Mouse (Mus musculus) limb, embryonic 11.5 days (tissue): ENCODE measurements around the gene Arhgap9. TPM values are rescaled to one million over a fixed set of nuclear protein-coding genes. Genes with fewer than 3 reads are reported as not detected.

Experiments
- ATAC-seq: fragments of 200-750 bp; cut with Nextera tagmentation; 2 replicates; pipeline ENCODE4 v1.8.0; 2017; ENCODE audit warnings: low read depth; ENCODE audit not compliant: insufficient number of reproducible peaks, low FRiP score, low TSS enrichment
- DNase-seq: peaks from one replicate; pipeline ENCODE4 v3.0.0-alpha.2; 2015; ENCODE audit warnings: low spot score
- H3K27ac ChIP-seq: fragments of 300-500 bp; sonication (generic); replicated peaks from 2 replicates; pipeline ENCODE4 v1.5.1; 2014; ENCODE audit warnings: low read depth, mild to moderate bottlenecking, low read length
- H3K27me3 ChIP-seq: fragments of 300-500 bp; sonication (generic); 2 replicates; pipeline ENCODE4 v1.6.1; 2014; ENCODE audit warnings: mild to moderate bottlenecking, low read length, mixed read lengths; ENCODE audit not compliant: control insufficient read depth, insufficient read depth
- H3K36me3 ChIP-seq: fragments of 300-500 bp; sonication (generic); 2 replicates; pipeline ENCODE4 v1.6.1; 2014; ENCODE audit warnings: mild to moderate bottlenecking, low read length, moderate library complexity, mixed read lengths; ENCODE audit not compliant: control insufficient read depth, insufficient read depth
- H3K4me1 ChIP-seq: fragments of 300-500 bp; sonication (generic); 2 replicates; pipeline ENCODE4 v1.6.1; 2014; ENCODE audit warnings: low read length, mixed read lengths; ENCODE audit not compliant: control insufficient read depth, insufficient read depth
- H3K4me2 ChIP-seq: fragments of 300-500 bp; sonication (generic); 2 replicates; pipeline ENCODE4 v1.6.1; 2014; ENCODE audit warnings: low read depth, mild to moderate bottlenecking, moderate library complexity; ENCODE audit not compliant: severe bottlenecking
- H3K4me3 ChIP-seq: fragments of 300-500 bp; sonication (generic); 2 replicates; pipeline ENCODE4 v1.5.1; 2014; ENCODE audit warnings: low read depth, low read length
- H3K9ac ChIP-seq: fragments of 300-500 bp; sonication (generic); 2 replicates; pipeline ENCODE4 v1.6.1; 2014; ENCODE audit warnings: mild to moderate bottlenecking, low read length
- H3K9me3 ChIP-seq: fragments of 300-500 bp; sonication (generic); 2 replicates; pipeline ENCODE4 v1.6.1; 2016; ENCODE audit warnings: low read length; ENCODE audit not compliant: control insufficient read depth
- WGBS: fragments of 180-500 bp; shearing (Covaris S2); extraction: QIAGEN DNeasy Blood & Tissue Kit; methylation state at CpG from one replicate; pipeline ENCODE4 v1.1.7; 2014; 5-methylcytosine and 5-hydroxymethylcytosine counted together
- polyA plus RNA-seq: library from polyadenylated mRNA; unstranded; fragments of >200 nt; fragmentation: Nextera tagmentation; extraction: Ambion mirVana; gene quantifications from 2 replicates; pipeline ENCODE4 v1.2.1, GENCODE M21; 2014

Gene Arhgap9
- polyA plus RNA-seq, 1 experiment from 2014 or later = 5.3 TPM

DNA sequence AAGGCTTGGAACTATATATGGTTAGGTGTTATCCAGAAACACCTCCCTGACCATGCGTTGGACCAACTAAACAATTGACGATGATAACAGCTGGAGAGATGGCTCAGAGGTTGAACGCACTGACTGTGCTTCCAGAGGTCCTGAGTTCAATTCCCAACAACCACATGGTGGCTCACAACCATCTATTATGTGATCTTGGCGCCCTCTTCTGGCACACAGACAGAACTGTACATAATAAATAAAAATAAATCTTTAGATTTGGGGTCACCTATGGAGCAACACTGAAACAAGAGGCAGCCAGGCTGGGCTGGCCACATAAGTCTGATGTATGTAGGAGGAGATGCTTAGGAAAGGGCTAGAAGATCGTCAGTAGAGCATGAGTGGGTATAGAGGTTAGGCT, 11.4 kb downstream of the Arhgap9 start:
- no peaks in the 10 kb centered on the region for H3K4me1 ChIP-seq
- H3K36me3 ChIP-seq = peaks cover 5% of the 10 kb centered on the region; the same call in 1 of the 2 replicates
- H3K4me3 ChIP-seq = no peak overlapping the region
- ATAC-seq (no peak), DNase-seq (no peak)
- 70% methylated on average over 5 of the region's 5 CpGs for WGBS
- H3K9ac ChIP-seq = no peak overlapping the region
- H3K27ac ChIP-seq = no peak overlapping the region
- no peak overlapping the region for H3K4me2 ChIP-seq
- H3K9me3 ChIP-seq = no peaks in the 10 kb centered on the region
- no peaks in the 10 kb centered on the region for H3K27me3 ChIP-seq

DNA sequence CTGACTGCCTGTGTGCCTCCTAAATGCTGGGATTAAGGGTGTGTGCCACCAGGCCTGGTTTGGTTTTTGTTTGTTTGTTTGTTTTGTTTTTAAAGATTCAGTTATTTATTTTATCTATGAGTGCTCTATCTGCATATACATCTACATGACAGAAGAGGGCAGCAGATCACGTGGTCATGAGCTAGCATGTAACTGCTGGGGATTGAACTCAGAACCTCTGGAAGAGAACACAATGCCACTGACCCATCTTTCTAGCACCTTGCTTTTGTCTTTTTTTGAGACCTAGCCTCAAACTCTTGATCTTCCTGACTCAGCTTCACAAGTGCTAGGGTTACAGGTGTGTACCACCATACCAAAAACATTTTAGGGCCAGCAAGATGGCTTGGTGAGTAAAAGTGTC, 13.5 kb downstream of the Arhgap9 start:
- Histone ChIP-seq H3K4me3 (no peak overlapping the region), H3K27ac (no peak overlapping the region), H3K4me1 (0 out of 2 replicates have a peak, but pooled peaks cover 3% of the 10 kb centered on the region), H3K27me3 (0 out of 2 replicates have a peak, but pooled peaks cover under 1% of the 10 kb centered on the region), H3K9me3 (no peaks in the 10 kb centered on the region), H3K4me2 (no peak overlapping the region), H3K36me3 (0 out of 2 replicates have a peak, but pooled peaks cover 5% of the 10 kb centered on the region), H3K9ac (no peak overlapping the region)
- ATAC-seq (no peak), DNase-seq (no peak)
- WGBS = 68% methylated on average over 1 of the region's 1 CpGs

DNA sequence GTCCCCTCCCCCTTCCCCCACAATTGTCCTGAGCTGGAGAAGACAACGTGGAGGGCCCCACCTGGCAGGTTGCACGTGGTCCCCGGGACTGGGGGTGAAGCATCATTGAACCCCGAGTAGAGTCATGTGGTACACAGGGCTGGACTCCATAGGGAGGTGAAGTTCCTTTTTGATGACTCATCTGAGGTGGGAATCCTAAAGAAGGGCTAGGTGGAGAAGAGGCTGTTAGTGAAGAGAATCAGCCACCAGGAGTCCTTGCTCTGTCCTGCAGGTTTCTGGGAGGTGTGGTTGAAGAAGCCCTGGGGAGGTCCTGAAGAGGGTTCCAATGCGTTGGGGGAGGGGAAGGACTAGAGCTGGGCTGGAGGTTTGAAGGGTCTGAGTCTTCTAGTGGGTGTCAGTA, 15.2 kb downstream of the Arhgap9 start:
- Histone ChIP-seq H3K4me3 (no peak overlapping the region), H3K4me2 (no peak overlapping the region), H3K36me3 (0 out of 2 replicates have a peak, but pooled peaks cover 5% of the 10 kb centered on the region), H3K9me3 (no peaks in the 10 kb centered on the region), H3K27ac (no peak overlapping the region), H3K27me3 (0 out of 2 replicates have a peak, but pooled peaks cover 2% of the 10 kb centered on the region), H3K4me1 (0 out of 2 replicates have a peak, but pooled peaks cover 3% of the 10 kb centered on the region), H3K9ac (no peak overlapping the region)
- 67% methylated on average over 5 of the region's 5 CpGs for WGBS
- ATAC-seq (no peak), DNase-seq (no peak)

DNA sequence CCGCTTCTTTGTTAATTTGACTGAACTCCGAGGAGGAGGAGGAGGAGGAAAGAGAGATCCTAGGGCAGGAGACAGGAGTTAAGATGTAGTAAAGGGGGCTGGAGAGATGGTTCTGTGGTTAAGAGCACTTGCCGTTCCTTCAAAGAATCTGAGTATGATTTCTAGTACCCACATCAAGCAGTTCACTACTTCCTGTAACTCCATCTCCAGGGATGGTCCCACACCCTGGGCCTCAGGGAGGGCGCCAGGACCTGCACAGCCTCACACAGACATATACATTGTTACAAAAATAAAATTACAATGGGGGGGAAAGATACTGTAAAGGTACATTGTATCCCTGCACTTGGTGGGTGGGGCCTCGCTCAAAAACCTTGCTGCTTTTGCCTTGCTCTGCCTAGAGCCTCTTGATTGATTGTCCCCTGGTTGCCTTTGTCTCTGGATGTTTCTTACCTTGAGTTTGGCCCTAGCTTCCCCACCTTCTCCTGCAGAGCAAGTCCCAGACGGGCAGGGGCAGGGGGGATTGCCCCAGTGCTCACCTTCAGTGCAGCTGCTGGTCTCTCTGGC, 15.9 kb downstream of the Arhgap9 start:
- Histone ChIP-seq H3K36me3 (0 out of 2 replicates have a peak, but pooled peaks cover 2% of the 10 kb centered on the region), H3K4me3 (no peak overlapping the region)
- ATAC-seq = no peak

DNA sequence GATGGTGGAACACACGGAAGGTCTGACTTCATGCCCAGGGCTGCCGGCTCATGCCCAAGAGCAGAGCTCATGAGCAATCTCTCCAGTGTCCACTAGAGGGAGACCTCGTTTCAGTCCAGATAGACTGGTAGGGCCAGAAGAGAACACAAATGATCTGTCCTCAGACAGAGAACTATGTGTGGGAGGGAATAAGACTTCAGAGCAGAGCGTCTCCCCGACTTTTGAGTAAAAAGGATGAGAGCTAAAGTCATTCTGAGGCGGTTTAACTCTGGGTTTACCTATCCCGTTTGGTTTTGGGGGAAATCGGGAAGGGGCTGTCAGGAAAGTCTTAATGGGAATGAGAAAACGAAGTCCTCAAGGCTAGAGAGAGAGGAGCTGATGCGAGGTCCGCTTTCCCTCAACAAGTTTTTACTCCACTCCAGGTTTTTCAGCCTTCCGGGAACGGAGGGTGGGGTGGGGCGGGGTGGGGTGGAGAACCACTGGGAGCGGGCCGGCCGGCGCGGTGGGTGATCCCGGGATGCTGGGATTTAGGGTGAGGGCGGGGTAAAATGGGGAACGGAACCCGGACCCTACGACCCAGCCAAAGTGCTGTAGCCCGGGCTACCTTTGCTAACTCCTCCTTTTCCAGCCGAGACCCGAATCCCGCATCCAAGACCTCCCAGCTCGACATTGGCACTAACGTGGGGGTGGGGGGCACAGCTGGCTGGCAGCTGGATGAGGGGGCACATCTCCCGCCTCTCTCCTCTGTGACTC, 17.3 kb downstream of the Arhgap9 start:
- Histone ChIP-seq H3K9me3 (no peaks in the 10 kb centered on the region), H3K36me3 (0 out of 2 replicates have a peak, but pooled peaks cover 2% of the 10 kb centered on the region), H3K27me3 (0 out of 2 replicates have a peak, but pooled peaks cover 2% of the 10 kb centered on the region), H3K4me2 (peak overlapping the region; percentile 89), H3K4me3 (peak overlapping the region; percentile 48), H3K9ac (peak overlapping the region; percentile 70), H3K4me1 (0 out of 2 replicates have a peak, but pooled peaks cover 3% of the 10 kb centered on the region), H3K27ac (peak overlapping the region; percentile 82)
- peak; percentile 51 for ATAC-seq
- peak; percentile 93 for DNase-seq
- under 1% methylated on average over 31 of the region's 31 CpGs for WGBS

More for the DNA sequence above, 15.9 kb downstream of the Arhgap9 start:
- Histone ChIP-seq H3K27ac (no peak overlapping the region), H3K4me2 (no peak overlapping the region), H3K9ac (no peak overlapping the region), H3K27me3 (0 out of 2 replicates have a peak, but pooled peaks cover 2% of the 10 kb centered on the region), H3K4me1 (0 out of 2 replicates have a peak, but pooled peaks cover 3% of the 10 kb centered on the region), H3K9me3 (no peaks in the 10 kb centered on the region)
- 81% methylated on average over 6 of the region's 6 CpGs for WGBS
- DNase-seq = no peak

DNA sequence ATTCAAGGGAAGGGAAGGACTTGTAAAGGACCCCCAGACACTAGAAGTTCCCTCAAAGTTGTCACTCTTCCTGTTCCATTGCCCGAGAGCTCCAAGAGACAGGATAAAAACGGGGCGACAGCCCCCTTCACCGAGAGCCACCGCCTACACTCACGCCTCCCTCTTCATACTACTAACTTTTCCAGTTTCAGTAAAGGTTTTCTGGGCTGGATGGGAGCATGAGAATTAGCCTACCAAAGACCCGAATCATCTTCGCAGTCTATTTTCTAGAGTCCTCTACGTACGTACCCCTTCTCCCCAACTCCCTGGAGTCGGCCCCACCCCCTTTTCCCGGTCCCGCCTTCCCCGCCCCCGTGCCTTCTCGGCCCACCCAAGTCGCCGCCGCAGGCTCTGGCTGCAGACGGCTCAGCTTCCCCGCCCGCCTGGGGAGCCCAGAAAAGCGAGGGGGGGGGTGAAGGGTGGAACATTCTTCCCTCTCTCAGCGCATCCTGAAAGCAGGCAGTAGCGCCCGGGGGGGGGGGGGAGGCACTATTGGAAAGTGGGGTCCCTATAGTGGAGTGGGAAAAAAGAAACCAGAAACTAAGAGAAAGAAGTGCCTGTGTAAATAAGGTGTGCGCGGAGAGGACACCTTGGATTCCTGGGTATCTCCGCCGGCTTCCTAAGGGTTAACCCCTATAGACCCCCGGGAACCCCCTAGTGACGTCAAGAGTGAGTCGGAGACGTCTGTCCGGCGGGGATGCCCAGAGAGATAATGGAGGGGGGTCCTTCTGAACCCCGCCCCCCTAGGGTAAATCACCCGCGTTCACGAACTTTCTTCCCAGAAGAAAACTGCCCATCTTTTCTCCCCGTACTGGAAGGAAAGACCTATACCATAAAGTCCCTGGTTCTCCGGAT, 18.2 kb downstream of the Arhgap9 start:
- H3K9ac ChIP-seq = peak overlapping the region; percentile 70
- 0 out of 2 replicates have a peak, but pooled peaks cover 2% of the 10 kb centered on the region for H3K36me3 ChIP-seq
- peak overlapping the region; percentile 48 for H3K4me3 ChIP-seq
- H3K27ac ChIP-seq = peak overlapping the region; percentile 82
- ATAC-seq (peak; percentile 19; the same call in 1 of the 2 replicates), DNase-seq (peak; percentile 87)
- H3K27me3 ChIP-seq = 0 out of 2 replicates have a peak, but pooled peaks cover 2% of the 10 kb centered on the region
- H3K9me3 ChIP-seq = no peaks in the 10 kb centered on the region
- H3K4me2 ChIP-seq = peak overlapping the region; percentile 89
- under 1% methylated on average over 41 of the region's 42 CpGs for WGBS
- H3K4me1 ChIP-seq = 0 out of 2 replicates have a peak, but pooled peaks cover 3% of the 10 kb centered on the region

DNA sequence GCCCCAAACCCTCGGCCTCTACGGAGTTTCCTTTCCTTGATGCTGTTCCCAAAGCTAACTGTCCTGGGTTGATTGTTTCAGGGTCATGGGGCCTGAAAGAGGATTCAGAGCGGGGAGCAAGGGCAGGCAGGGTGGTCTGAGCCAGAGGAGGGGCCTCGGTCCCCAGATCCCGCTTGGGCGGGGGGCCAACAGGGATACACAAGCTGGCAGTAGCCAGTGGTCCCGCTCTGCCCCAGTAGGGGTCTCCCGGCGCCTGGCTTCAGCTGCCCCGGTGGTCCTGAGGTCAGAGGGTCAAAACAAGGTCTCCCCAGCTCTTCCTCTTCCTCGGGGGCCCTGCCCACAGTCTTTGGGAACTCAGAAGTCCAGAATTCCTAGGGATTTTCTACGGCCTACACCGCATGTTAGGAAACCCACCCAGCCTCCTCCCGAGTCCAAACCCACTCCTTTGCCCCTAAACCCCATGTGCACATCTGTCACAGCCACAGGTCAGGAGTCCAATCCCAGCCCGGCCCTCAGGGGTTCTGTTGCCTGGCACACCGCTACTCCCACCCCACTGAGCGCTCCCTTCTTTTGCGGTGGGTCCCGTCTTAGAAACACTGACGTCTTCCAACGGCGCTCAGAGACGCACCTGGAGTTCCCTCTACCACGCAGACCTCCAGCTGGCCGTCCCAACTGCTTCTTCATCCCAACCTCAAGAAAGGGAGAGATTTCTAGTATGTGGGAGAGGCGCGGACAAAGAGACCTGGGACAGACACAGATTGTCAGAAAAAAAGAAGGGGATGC, 19.0 kb downstream of the Arhgap9 start:
- Histone ChIP-seq H3K27me3 (0 out of 2 replicates have a peak, but pooled peaks cover 2% of the 10 kb centered on the region), H3K4me2 (peak overlapping the region; percentile 89), H3K4me3 (peak overlapping the region; percentile 48), H3K9ac (peak overlapping the region; percentile 70), H3K36me3 (no peaks in the 10 kb centered on the region), H3K9me3 (no peaks in the 10 kb centered on the region), H3K4me1 (0 out of 2 replicates have a peak, but pooled peaks cover 3% of the 10 kb centered on the region), H3K27ac (peak overlapping the region; percentile 82)
- under 1% methylated on average over 27 of the region's 27 CpGs for WGBS
- no peak for ATAC-seq
- DNase-seq = peak; percentile 79
